Mouse (Mus musculus) MEL (cell line): Measurements from ENCODE around the gene Plekhj1. TPM values are rescaled to one million over a fixed set of nuclear protein-coding genes. Genes with fewer than 3 reads are reported as not detected.

Experiments
- DNase-seq: peaks from one replicate; pipeline ENCODE4 v3.0.0; 2011; ENCODE audit warnings: low read depth, low spot score
- H3K27ac ChIP-seq: 2 replicates; pipeline ENCODE4 v1.5.1; 2012; ENCODE audit warnings: low read depth, mild to moderate bottlenecking, control low read depth, low read length, moderate library complexity; ENCODE audit not compliant: control insufficient read depth
- H3K27me3 ChIP-seq, 2 experiments: fragments of 150-350 bp in 1 of 2; sonication (generic) in 1 of 2; 2 replicates each; pipeline ENCODE4 v1.6.1; 2012; ENCODE audit warnings: low read length in 2 of 2, mild to moderate bottlenecking in 2 of 2, improper control_type of control experiment in 1 of 2, moderate library complexity in 1 of 2; ENCODE audit not compliant: insufficient read depth in 2 of 2, control insufficient read depth in 1 of 2
- H3K36me3 ChIP-seq, 2 experiments: 2 replicates each; pipeline ENCODE4 v1.6.1; 2012 to 2014; ENCODE audit warnings: low read length in 2 of 2, improper control_type of control experiment in 1 of 2, inconsistent platforms in 1 of 2, mild to moderate bottlenecking in 1 of 2; ENCODE audit not compliant: insufficient read depth in 2 of 2, control insufficient read depth in 1 of 2
- H3K4me1 ChIP-seq, 2 experiments: fragments of 150-350 bp in 1 of 2; sonication (generic) in 1 of 2; 2 replicates each; pipeline ENCODE4 v1.6.1; 2012; ENCODE audit warnings: low read length in 2 of 2, improper control_type of control experiment in 1 of 2, mild to moderate bottlenecking in 1 of 2; ENCODE audit not compliant: insufficient read depth in 2 of 2, control insufficient read depth in 1 of 2
- H3K4me3 ChIP-seq, 2 experiments: fragments of 150-350 bp in 1 of 2; sonication (generic) in 1 of 2; 2 replicates each; pipeline ENCODE4 v1.5.1; 2012; ENCODE audit warnings: low read depth in 2 of 2, low read length in 2 of 2, mild to moderate bottlenecking in 2 of 2, moderate library complexity in 2 of 2, control low read depth in 1 of 2, improper control_type of control experiment in 1 of 2; ENCODE audit not compliant: control insufficient read depth in 1 of 2, insufficient read depth in 1 of 2
- H3K79me2 ChIP-seq: 2 replicates; pipeline ENCODE4 v1.6.1; 2012; ENCODE audit warnings: mild to moderate bottlenecking, low read length, moderate library complexity; ENCODE audit not compliant: control insufficient read depth, poor library complexity, insufficient read depth
- H3K9ac ChIP-seq: 2 replicates; pipeline ENCODE4 v1.6.1; 2012; ENCODE audit warnings: low read depth, mild to moderate bottlenecking, control low read depth, low read length, moderate library complexity; ENCODE audit not compliant: control insufficient read depth, poor library complexity, severe bottlenecking
- H3K9me3 ChIP-seq: fragments of 150-350 bp; sonication (generic); replicated peaks from 2 replicates; pipeline ENCODE4 v1.6.1; 2012; ENCODE audit warnings: mild to moderate bottlenecking, low read length, improper control_type of control experiment, moderate library complexity; ENCODE audit not compliant: insufficient read depth
- CHD1 ChIP-seq: IDR thresholded peaks from 2 replicates; pipeline ENCODE4 v1.6.1; 2012; ENCODE audit warnings: low read depth, mild to moderate bottlenecking, inconsistent platforms, low read length, improper control_type of control experiment
- CHD2 ChIP-seq: IDR thresholded peaks from 2 replicates; pipeline ENCODE4 v1.6.1; 2011; ENCODE audit warnings: low read length, improper control_type of control experiment
- CTCF ChIP-seq, 3 experiments: IDR thresholded peaks in 2 of 3; conservative IDR thresholded peaks in 1 of 3; 2 replicates each; pipeline ENCODE4 v1.5.1; 2011 to 2012; ENCODE audit warnings: low read length in 3 of 3, low read depth in 2 of 3, mild to moderate bottlenecking in 2 of 3, improper control_type of control experiment in 1 of 3, inconsistent platforms in 1 of 3, mixed read lengths in 1 of 3, moderate library complexity in 1 of 3; ENCODE audit not compliant: control insufficient read depth in 1 of 3, insufficient read depth in 1 of 3, poor library complexity in 1 of 3, severe bottlenecking in 1 of 3
- E2F4 ChIP-seq: IDR thresholded peaks from 2 replicates; pipeline ENCODE4 v1.6.1; 2011; ENCODE audit warnings: low read depth, low read length, improper control_type of control experiment, borderline replicate concordance
- ELF1 ChIP-seq: IDR thresholded peaks from 2 replicates; pipeline ENCODE4 v1.6.1; 2014; ENCODE audit warnings: low read depth, mild to moderate bottlenecking, inconsistent platforms, low read length, improper control_type of control experiment, moderate library complexity
- EP300 ChIP-seq, 2 experiments: IDR thresholded peaks; 2 replicates each; pipeline ENCODE4 v1.6.1; 2011; ENCODE audit warnings: improper control_type of control experiment in 2 of 2, low read length in 2 of 2, low read depth in 1 of 2, mild to moderate bottlenecking in 1 of 2
- GABPA ChIP-seq: IDR thresholded peaks from 2 replicates; pipeline ENCODE4 v1.6.1; 2012; ENCODE audit warnings: low read depth, mild to moderate bottlenecking, inconsistent platforms, low read length, improper control_type of control experiment, moderate library complexity
- JUND ChIP-seq: IDR thresholded peaks from 2 replicates; pipeline ENCODE4 v1.6.1; 2011; ENCODE audit warnings: low read depth, mild to moderate bottlenecking, improper control_type of control experiment, low read length
- KAT2A ChIP-seq: conservative IDR thresholded peaks from 2 replicates; pipeline ENCODE4 v1.6.1; 2012; ENCODE audit warnings: low read depth, low read length, improper control_type of control experiment, inconsistent platforms
- MAFK ChIP-seq: IDR thresholded peaks from 2 replicates; pipeline ENCODE4 v1.6.1; 2011; ENCODE audit warnings: low read depth, mild to moderate bottlenecking, low read length, improper control_type of control experiment, borderline replicate concordance
- MAZ ChIP-seq: IDR thresholded peaks from 2 replicates; pipeline ENCODE4 v1.6.1; 2012; ENCODE audit warnings: low read depth, mild to moderate bottlenecking, inconsistent platforms, low read length, improper control_type of control experiment
- MXI1 ChIP-seq: IDR thresholded peaks from 2 replicates; pipeline ENCODE4 v1.6.1; 2011; ENCODE audit warnings: mild to moderate bottlenecking, low read depth, low read length, improper control_type of control experiment
- MYC ChIP-seq: IDR thresholded peaks from 2 replicates; pipeline ENCODE4 v1.6.1; 2011; ENCODE audit warnings: low read depth, mild to moderate bottlenecking, low read length, improper control_type of control experiment, moderate library complexity
- POLR2A ChIP-seq, 2 experiments: IDR thresholded peaks; 2 replicates each; pipeline ENCODE4 v1.6.1; 2011 to 2012; ENCODE audit warnings: low read length in 2 of 2, mild to moderate bottlenecking in 2 of 2, control low read depth in 1 of 2, improper control_type of control experiment in 1 of 2, low read depth in 1 of 2, moderate library complexity in 1 of 2; ENCODE audit not compliant: control insufficient read depth in 1 of 2, insufficient read depth in 1 of 2, poor library complexity in 1 of 2
- POLR2AphosphoS5 ChIP-seq: IDR thresholded peaks from 2 replicates; pipeline ENCODE4 v1.6.1; 2012; ENCODE audit warnings: low read depth, borderline replicate concordance, mild to moderate bottlenecking, inconsistent platforms, low read length, moderate library complexity, mixed read lengths
- SIN3A ChIP-seq: IDR thresholded peaks from 2 replicates; pipeline ENCODE4 v1.6.1; 2012; ENCODE audit warnings: low read length, improper control_type of control experiment, inconsistent platforms
- TAL1 ChIP-seq: IDR thresholded peaks from 2 replicates; pipeline ENCODE4 v1.6.1; 2012; ENCODE audit warnings: mild to moderate bottlenecking, inconsistent platforms, low read length, moderate library complexity, mixed read lengths
- TBP ChIP-seq: IDR thresholded peaks from 2 replicates; pipeline ENCODE4 v1.8.0; 2011; ENCODE audit warnings: low read depth, low read length, improper control_type of control experiment
- TCF12 ChIP-seq: IDR thresholded peaks from 2 replicates; pipeline ENCODE4 v1.6.1; 2014; ENCODE audit warnings: low read depth, mild to moderate bottlenecking, inconsistent platforms, low read length, improper control_type of control experiment, moderate library complexity
- UBTF ChIP-seq: IDR thresholded peaks from 2 replicates; pipeline ENCODE4 v1.6.1; 2012; ENCODE audit warnings: low read depth, mild to moderate bottlenecking, inconsistent platforms, low read length, improper control_type of control experiment, moderate library complexity, borderline replicate concordance; ENCODE audit not compliant: insufficient read depth
- USF2 ChIP-seq, 2 experiments: IDR thresholded peaks; 2 replicates each; pipeline ENCODE4 v1.6.1; 2011 to 2012; ENCODE audit warnings: improper control_type of control experiment in 2 of 2, low read length in 2 of 2, borderline replicate concordance in 1 of 2, inconsistent platforms in 1 of 2, low read depth in 1 of 2, mild to moderate bottlenecking in 1 of 2; ENCODE audit not compliant: insufficient read depth in 1 of 2
- ZNF384 ChIP-seq: IDR thresholded peaks from 2 replicates; pipeline ENCODE4 v1.6.1; 2012; ENCODE audit warnings: low read depth, mild to moderate bottlenecking, inconsistent platforms, low read length, improper control_type of control experiment
- polyA plus RNA-seq, 2 experiments: library from polyadenylated mRNA; stranded (reverse) in 1 of 2; unstranded in 1 of 2; fragments of >175 nt in 1 of 2; fragments of >200 nt in 1 of 2; gene quantifications; 2 replicates each; pipeline versions ENCODE4 v1.2.1 to v1.2.4; 2012; ENCODE audit warnings: low replicate concordance in 2 of 2, low read depth in 1 of 2; ENCODE audit not compliant: insufficient read length in 2 of 2, insufficient read depth in 1 of 2, missing spikeins in 1 of 2
- total RNA-seq: library from RNA; depleted of rRNA; stranded (reverse); fragments of 300-350 nt; gene quantifications from 2 replicates; pipeline ENCODE4 v1.2.3, GENCODE M21; 2012

The Plekhj1 gene
- total and polyA plus RNA-seq, 3 experiments = 86.9 to 217 TPM; not detected in 1

DNA sequence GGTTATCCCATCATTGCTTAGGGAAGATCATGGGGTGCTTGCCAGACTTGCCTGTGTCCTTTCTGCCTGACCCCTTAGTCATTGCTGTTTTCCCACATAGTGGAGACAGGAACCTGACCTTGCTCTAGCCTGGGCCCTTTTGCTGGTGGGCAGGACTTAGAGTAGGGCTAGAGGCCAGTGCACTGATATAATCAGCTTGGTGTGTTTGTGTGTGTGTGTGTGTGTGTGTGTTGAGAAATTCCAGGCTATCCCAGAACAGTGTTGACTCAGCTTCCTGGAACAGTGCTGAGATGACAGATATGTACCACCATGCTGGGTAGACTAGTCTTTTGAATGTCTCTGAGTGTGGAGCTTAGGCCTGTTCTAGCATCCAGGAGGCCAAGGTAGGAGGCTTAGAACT is 18.9 kb downstream of the Plekhj1 start:
- Histone ChIP-seq H3K9me3 (no peaks in the 10 kb centered on the region), H3K27ac (no peak overlapping the region), H3K4me3 (no peak overlapping the region), H3K4me1 (no peaks in the 10 kb centered on the region), H3K36me3 (peaks cover 0 to 19% of the 10 kb centered on the region in 2 experiments; a peak in 2 of 4 replicates), H3K27me3 (no peaks in the 10 kb centered on the region), H3K79me2 (no peaks in the 10 kb centered on the region; the same call in 1 of the 2 replicates), H3K9ac (no peak overlapping the region)
- TF ChIP-seq POLR2AphosphoS5 (no peak), JUND (no peak), MAFK (no peak), POLR2A (IDR thresholded peaks at IDR 0.05; ENCODE audit: control insufficient read depth in 1 of 2, insufficient read depth in 1 of 2, low read depth in 1 of 2, low read length in 2 of 2, poor library complexity in 1 of 2) (no peak), UBTF (no peak), TCF12 (no peak)
- no peak for DNase-seq

DNA sequence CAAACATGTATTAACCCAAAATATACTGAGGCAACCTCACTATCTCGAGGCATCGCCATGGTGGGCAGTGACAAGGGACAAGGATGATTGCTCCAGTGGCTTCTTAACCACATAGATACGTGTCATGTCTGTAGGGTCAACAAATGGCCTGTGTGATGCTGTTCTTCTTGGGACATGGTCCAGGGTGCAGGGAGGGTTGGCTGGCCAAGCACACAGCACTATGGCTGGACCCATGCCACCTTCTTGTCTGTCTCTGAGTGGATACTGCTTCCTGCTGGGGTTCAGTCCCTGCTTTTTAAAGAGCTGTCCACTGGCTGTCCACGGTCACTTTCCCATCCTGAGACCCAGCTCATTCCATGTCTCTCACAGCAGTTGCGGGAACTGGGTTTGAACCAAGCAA is 21.3 kb downstream of the Plekhj1 start:
- H3K27ac ChIP-seq = no peak overlapping the region
- H3K4me1 ChIP-seq = peaks cover 12 to 18% of the 10 kb centered on the region in 2 experiments
- peaks cover 10 to 23% of the 10 kb centered on the region in 2 experiments for H3K36me3 ChIP-seq
- no peak overlapping the region for H3K9ac ChIP-seq
- no peak overlapping the region for H3K4me3 ChIP-seq
- no peak for DNase-seq
- TF ChIP-seq CTCF (IDR thresholded peaks at IDR 0.05 in 2 of 3, conservative IDR thresholded peaks at IDR 0.05 in 1 of 3; ENCODE audit: control insufficient read depth in 1 of 3, insufficient read depth in 1 of 3, low read depth in 2 of 3, low read length in 3 of 3, poor library complexity in 1 of 3, severe bottlenecking in 1 of 3) (no peak), TAL1 (no peak), SIN3A (no peak)
- H3K79me2 ChIP-seq = no peaks in the 10 kb centered on the region; the same call in 1 of the 2 replicates
- no peaks in the 10 kb centered on the region for H3K9me3 ChIP-seq
- no peaks in the 10 kb centered on the region for H3K27me3 ChIP-seq

- no peak for DNase-seq
- no peaks in the 10 kb centered on the region; the same call in 1 of the 2 replicates for H3K79me2 ChIP-seq
- TF ChIP-seq MAZ = no peak
- TF ChIP-seq KAT2A = no peak
- no peak for TF ChIP-seq TCF12
- no peak for TF ChIP-seq EP300 (IDR thresholded peaks at IDR 0.05; ENCODE audit: low read depth in 1 of 2, low read length in 2 of 2)
- no peak for TF ChIP-seq USF2 (IDR thresholded peaks at IDR 0.05; ENCODE audit: borderline replicate concordance in 1 of 2, insufficient read depth in 1 of 2, low read depth in 1 of 2, low read length in 2 of 2)
- no peak for TF ChIP-seq TAL1
- no peak for TF ChIP-seq MYC
- no peak for TF ChIP-seq CHD1
- TF ChIP-seq ZNF384 = no peak
- TF ChIP-seq TBP = no peak
- no peak for TF ChIP-seq E2F4
- no peak for TF ChIP-seq ELF1
- no peak for TF ChIP-seq MXI1
- no peak for TF ChIP-seq SIN3A
- TF ChIP-seq GABPA = no peak
- no peak for TF ChIP-seq CHD2
- H3K27me3 ChIP-seq = no peaks in the 10 kb centered on the region
- H3K9me3 ChIP-seq = no peaks in the 10 kb centered on the region
- H3K4me1 ChIP-seq = peaks cover 12 to 18% of the 10 kb centered on the region in 2 experiments
- no peak overlapping the region for H3K27ac ChIP-seq
- no peak overlapping the region for H3K9ac ChIP-seq
- H3K4me3 ChIP-seq = no peak overlapping the region
- H3K36me3 ChIP-seq = peaks cover 10 to 28% of the 10 kb centered on the region in 2 experiments
Observed at GRCm38 (mm10) chr10:80776358-80776869, 22.0 kb downstream of the Plekhj1 start.
